Mouse (Mus musculus) embryonic facial prominence, embryonic 15.5 days (tissue): ENCODE data around the gene Anxa6. TPM values are rescaled to one million over a fixed set of nuclear protein-coding genes. Genes with fewer than 3 reads are reported as not detected.

Experiments used
- ATAC-seq: fragments of 200-750 bp; cut with Nextera tagmentation; 2 replicates; pipeline ENCODE4 v1.8.0; 2017; ENCODE audit warnings: low read depth, moderate TSS enrichment; ENCODE audit not compliant: insufficient number of reproducible peaks, low FRiP score, low TSS enrichment
- H3K27ac ChIP-seq: fragments of 300-500 bp; sonication (generic); replicated peaks from 2 replicates; pipeline ENCODE4 v1.5.1; 2015; ENCODE audit warnings: mild to moderate bottlenecking, inconsistent platforms
- H3K27me3 ChIP-seq: fragments of 300-500 bp; sonication (generic); 2 replicates; pipeline ENCODE4 v1.6.1; 2015; ENCODE audit warnings: inconsistent platforms
- H3K36me3 ChIP-seq: fragments of 300-500 bp; sonication (generic); 2 replicates; pipeline ENCODE4 v1.6.1; 2015; ENCODE audit warnings: mild to moderate bottlenecking, inconsistent platforms
- H3K4me1 ChIP-seq: fragments of 300-500 bp; sonication (generic); 2 replicates; pipeline ENCODE4 v1.6.1; 2015; ENCODE audit warnings: inconsistent platforms
- H3K4me2 ChIP-seq: fragments of 300-500 bp; sonication (generic); replicated peaks from 2 replicates; pipeline ENCODE4 v1.6.1; 2015; ENCODE audit warnings: mild to moderate bottlenecking, inconsistent platforms
- H3K4me3 ChIP-seq: fragments of 300-500 bp; sonication (generic); replicated peaks from 2 replicates; pipeline ENCODE4 v1.5.1; 2015; ENCODE audit warnings: mild to moderate bottlenecking, inconsistent platforms
- H3K9ac ChIP-seq: fragments of 300-500 bp; sonication (generic); 2 replicates; pipeline ENCODE4 v1.6.1; 2015; ENCODE audit warnings: inconsistent platforms
- H3K9me3 ChIP-seq: fragments of 300-500 bp; sonication (generic); replicated peaks from 2 replicates; pipeline ENCODE4 v1.6.1; 2016; ENCODE audit warnings: inconsistent platforms
- WGBS: fragments of 180-500 bp; shearing (Covaris S2); methylation state at CpG from one replicate; pipeline ENCODE4 v1.1.7; 2015; 5-methylcytosine and 5-hydroxymethylcytosine counted together
- polyA plus RNA-seq: library from polyadenylated mRNA; unstranded; fragments of >200 nt; fragmentation: Nextera tagmentation; extraction: Ambion mirVana; gene quantifications from 2 replicates; pipeline ENCODE4 v1.2.1, GENCODE M21; 2015

Anxa6 gene
- polyA plus RNA-seq, 1 experiment from 2014 or later: 355 TPM

- no peak for ATAC-seq
- no peak overlapping the region for H3K4me3 ChIP-seq
- H3K27me3 ChIP-seq: no peaks in the 10 kb centered on the region
- no peaks in the 10 kb centered on the region for H3K36me3 ChIP-seq
- H3K4me2 ChIP-seq: no peak overlapping the region
- H3K27ac ChIP-seq: no peak overlapping the region
- 91% methylated on average over 1 of the region's 1 CpGs for WGBS
- H3K9me3 ChIP-seq: no peaks in the 10 kb centered on the region
- H3K9ac ChIP-seq: no peak overlapping the region
- H3K4me1 ChIP-seq: peaks cover 7% of the 10 kb centered on the region
Measured at GRCm38 (mm10) chr11:54949717-54950116, 83.5 kb downstream of the Anxa6 start.

GRCm38 (mm10) chr11:54944702-54945101 lies 88.5 kb downstream of the Anxa6 start:
- no peak for ATAC-seq
- H3K27ac ChIP-seq: no peak overlapping the region
- no peaks in the 10 kb centered on the region for H3K27me3 ChIP-seq
- no peak overlapping the region for H3K4me2 ChIP-seq
- H3K4me3 ChIP-seq: no peak overlapping the region
- no peaks in the 10 kb centered on the region for H3K36me3 ChIP-seq
- H3K4me1 ChIP-seq: no peaks in the 10 kb centered on the region
- no peaks in the 10 kb centered on the region for H3K9me3 ChIP-seq
- H3K9ac ChIP-seq: no peak overlapping the region
- WGBS: 81% methylated on average over 3 of the region's 3 CpGs

- Histone ChIP-seq H3K36me3 (peaks cover 24% of the 10 kb centered on the region), H3K4me1 (peaks cover 7% of the 10 kb centered on the region; the same call in 1 of the 2 replicates), H3K9me3 (no peaks in the 10 kb centered on the region), H3K4me2 (no peak overlapping the region), H3K9ac (no peak overlapping the region), H3K4me3 (no peak overlapping the region), H3K27ac (no peak overlapping the region), H3K27me3 (no peaks in the 10 kb centered on the region)
- WGBS: 85% methylated on average over 7 of the region's 7 CpGs
- no peak for ATAC-seq
Measured at GRCm38 (mm10) chr11:54940056-54940455, 93.2 kb downstream of the Anxa6 start.

GRCm38 (mm10) chr11:54939501-54939900 lies 93.7 kb downstream of the Anxa6 start:
- Histone ChIP-seq H3K4me2 (no peak overlapping the region), H3K27me3 (no peaks in the 10 kb centered on the region), H3K4me1 (peaks cover 7% of the 10 kb centered on the region; the same call in 1 of the 2 replicates), H3K9me3 (no peaks in the 10 kb centered on the region), H3K9ac (no peak overlapping the region), H3K4me3 (no peak overlapping the region), H3K36me3 (peaks cover 25% of the 10 kb centered on the region), H3K27ac (no peak overlapping the region)
- WGBS: 87% methylated on average over 8 of the region's 8 CpGs
- no peak for ATAC-seq

GRCm38 (mm10) chr11:54936771-54937140 lies 96.5 kb downstream of the Anxa6 start:
- H3K36me3 ChIP-seq: peaks cover 50% of the 10 kb centered on the region

GRCm38 (mm10) chr11:54936035-54936770 lies 97.0 kb downstream of the Anxa6 start:
- Histone ChIP-seq H3K4me3 (no peak overlapping the region), H3K36me3 (peaks cover 55% of the 10 kb centered on the region), H3K9me3 (no peaks in the 10 kb centered on the region), H3K27ac (no peak overlapping the region), H3K4me1 (peaks cover 7% of the 10 kb centered on the region; the same call in 1 of the 2 replicates), H3K9ac (no peak overlapping the region), H3K4me2 (no peak overlapping the region), H3K27me3 (no peaks in the 10 kb centered on the region)
- 52% methylated on average over 12 of the region's 12 CpGs for WGBS
- ATAC-seq: no peak; the same call in 1 of the 2 replicates

More at GRCm38 (mm10) chr11:54936771-54937140, 96.5 kb downstream of the Anxa6 start:
- WGBS: 84% methylated on average over 3 of the region's 3 CpGs
- no peak for ATAC-seq
- no peak overlapping the region for H3K9ac ChIP-seq
- peaks cover 7% of the 10 kb centered on the region; the same call in 1 of the 2 replicates for H3K4me1 ChIP-seq
- no peak overlapping the region for H3K27ac ChIP-seq
- no peaks in the 10 kb centered on the region for H3K9me3 ChIP-seq
- no peaks in the 10 kb centered on the region for H3K27me3 ChIP-seq
- no peak overlapping the region for H3K4me3 ChIP-seq
- H3K4me2 ChIP-seq: no peak overlapping the region

- Histone ChIP-seq H3K9ac (no peak overlapping the region), H3K9me3 (no peaks in the 10 kb centered on the region), H3K27me3 (no peaks in the 10 kb centered on the region), H3K36me3 (peaks cover 72% of the 10 kb centered on the region), H3K4me3 (no peak overlapping the region), H3K4me2 (no peak overlapping the region), H3K27ac (no peak overlapping the region), H3K4me1 (peaks cover 7% of the 10 kb centered on the region; the same call in 1 of the 2 replicates)
- no peak for ATAC-seq
- WGBS: 92% methylated on average over 7 of the region's 7 CpGs
Measured at GRCm38 (mm10) chr11:54934198-54934597, 99.0 kb downstream of the Anxa6 start.

- peaks cover 7% of the 10 kb centered on the region; the same call in 1 of the 2 replicates for H3K4me1 ChIP-seq
- H3K27ac ChIP-seq: no peak overlapping the region
- H3K4me3 ChIP-seq: no peak overlapping the region
- WGBS: 95% methylated on average over 6 of the region's 6 CpGs
- ATAC-seq: no peak
- no peaks in the 10 kb centered on the region for H3K27me3 ChIP-seq
- H3K36me3 ChIP-seq: peaks cover 79% of the 10 kb centered on the region
- no peaks in the 10 kb centered on the region for H3K9me3 ChIP-seq
- no peak overlapping the region for H3K9ac ChIP-seq
- H3K4me2 ChIP-seq: no peak overlapping the region
Measured at GRCm38 (mm10) chr11:54932540-54932939, 100.7 kb downstream of the Anxa6 start.

- H3K4me1 ChIP-seq: peaks cover 7% of the 10 kb centered on the region; the same call in 1 of the 2 replicates
- ATAC-seq: no peak
- 63% methylated on average over 5 of the region's 5 CpGs for WGBS
- H3K9me3 ChIP-seq: no peaks in the 10 kb centered on the region
- peaks cover 88% of the 10 kb centered on the region for H3K36me3 ChIP-seq
- no peaks in the 10 kb centered on the region for H3K27me3 ChIP-seq
- no peak overlapping the region for H3K4me2 ChIP-seq
- no peak overlapping the region for H3K27ac ChIP-seq
- no peak overlapping the region for H3K4me3 ChIP-seq
- H3K9ac ChIP-seq: no peak overlapping the region
Measured at GRCm38 (mm10) chr11:54931405-54932093, 101.7 kb downstream of the Anxa6 start.

GRCm38 (mm10) chr11:54930318-54930979 lies 102.8 kb downstream of the Anxa6 start:
- no peaks in the 10 kb centered on the region for H3K27me3 ChIP-seq
- no peak overlapping the region for H3K4me2 ChIP-seq
- no peak overlapping the region for H3K27ac ChIP-seq
- no peaks in the 10 kb centered on the region for H3K4me1 ChIP-seq
- H3K4me3 ChIP-seq: no peak overlapping the region
- H3K9ac ChIP-seq: no peak overlapping the region
- WGBS: 68% methylated on average over 7 of the region's 7 CpGs
- ATAC-seq: no peak
- peaks cover 90% of the 10 kb centered on the region for H3K36me3 ChIP-seq
- no peaks in the 10 kb centered on the region for H3K9me3 ChIP-seq

- H3K4me1 ChIP-seq: no peaks in the 10 kb centered on the region
- ATAC-seq: no peak
- no peaks in the 10 kb centered on the region for H3K9me3 ChIP-seq
- no peak overlapping the region for H3K4me3 ChIP-seq
- H3K9ac ChIP-seq: no peak overlapping the region
- H3K4me2 ChIP-seq: no peak overlapping the region
- peaks cover 88% of the 10 kb centered on the region for H3K36me3 ChIP-seq
- no peaks in the 10 kb centered on the region for H3K27me3 ChIP-seq
- WGBS: 88% methylated on average over 8 of the region's 8 CpGs
- H3K27ac ChIP-seq: no peak overlapping the region
Measured at GRCm38 (mm10) chr11:54929744-54930143, 103.5 kb downstream of the Anxa6 start.
